Mouse (Mus musculus) embryonic facial prominence, embryonic 12.5 days (tissue): Measurements from ENCODE around the gene Polr2e. TPM values are rescaled to one million over a fixed set of nuclear protein-coding genes. Genes with fewer than 3 reads are reported as not detected.

ENCODE experiments used
- ATAC-seq: fragments of 200-750 bp; cut with Nextera tagmentation; 2 replicates; pipeline ENCODE4 v1.8.0; 2017; ENCODE audit not compliant: insufficient number of reproducible peaks, insufficient read depth, low FRiP score, low TSS enrichment
- H3K27ac ChIP-seq: fragments of 300-500 bp; sonication (generic); 2 replicates; pipeline ENCODE4 v1.5.1; 2016; ENCODE audit warnings: mild to moderate bottlenecking
- H3K27me3 ChIP-seq: fragments of 300-500 bp; sonication (generic); 2 replicates; pipeline ENCODE4 v1.6.1; 2016; ENCODE audit warnings: mild to moderate bottlenecking, moderate library complexity
- H3K36me3 ChIP-seq: fragments of 300-500 bp; sonication (generic); 2 replicates; pipeline ENCODE4 v1.6.1; 2016; ENCODE audit warnings: mild to moderate bottlenecking
- H3K4me1 ChIP-seq: fragments of 300-500 bp; sonication (generic); 2 replicates; pipeline ENCODE4 v1.6.1; 2016
- H3K4me2 ChIP-seq: fragments of 300-500 bp; sonication (generic); replicated peaks from 2 replicates; pipeline ENCODE4 v1.6.1; 2016; ENCODE audit warnings: mild to moderate bottlenecking, moderate library complexity
- H3K4me3 ChIP-seq: fragments of 300-500 bp; sonication (generic); 2 replicates; pipeline ENCODE4 v1.5.1; 2016; ENCODE audit warnings: mild to moderate bottlenecking
- H3K9ac ChIP-seq: fragments of 300-500 bp; sonication (generic); 2 replicates; pipeline ENCODE4 v1.6.1; 2016; ENCODE audit warnings: mild to moderate bottlenecking, moderate library complexity
- H3K9me3 ChIP-seq: fragments of 300-500 bp; sonication (generic); 2 replicates; pipeline ENCODE4 v1.6.1; 2016; ENCODE audit warnings: mild to moderate bottlenecking, moderate library complexity
- WGBS: fragments of 180-500 bp; shearing (Covaris S2); methylation state at CpG from one replicate; pipeline ENCODE4 v1.1.7; 2016; 5-methylcytosine and 5-hydroxymethylcytosine counted together
- polyA plus RNA-seq: library from polyadenylated mRNA; unstranded; fragments of >200 nt; fragmentation: Nextera tagmentation; extraction: Ambion mirVana; gene quantifications from 2 replicates; pipeline ENCODE4 v1.2.1, GENCODE M21; 2016

Gene Polr2e
- polyA plus RNA-seq, 1 experiment from 2014 or later, result 227 TPM

DNA sequence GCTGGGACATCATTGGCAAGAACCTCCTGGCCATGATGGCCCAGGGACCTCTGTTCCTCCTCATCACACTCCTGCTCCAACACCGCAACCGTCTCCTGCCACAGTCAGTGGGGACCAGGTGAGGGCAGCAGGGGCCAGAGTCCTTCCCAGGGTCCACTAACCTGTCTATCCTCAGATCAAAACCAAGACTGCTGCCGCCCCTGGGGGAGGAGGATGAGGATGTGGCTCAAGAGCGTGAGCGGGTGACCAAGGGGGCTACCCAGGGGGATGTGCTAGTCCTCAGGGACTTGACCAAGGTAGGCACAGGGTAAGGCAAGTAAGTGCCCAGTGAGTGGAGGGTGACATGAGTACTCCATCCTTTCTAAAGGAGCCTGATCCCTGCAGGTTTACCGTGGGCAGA is 27.9 kb downstream of the Polr2e start:
- peaks cover 55% of the 10 kb centered on the region for H3K27me3 ChIP-seq
- peaks cover 3% of the 10 kb centered on the region; the same call in 1 of the 2 replicates for H3K36me3 ChIP-seq
- H3K27ac ChIP-seq, result no peak overlapping the region
- 81% methylated on average over 6 of the region's 6 CpGs for WGBS
- no peak for ATAC-seq
- H3K9ac ChIP-seq, result no peak overlapping the region
- no peak overlapping the region for H3K4me3 ChIP-seq
- peaks cover 11% of the 10 kb centered on the region for H3K9me3 ChIP-seq
- no peaks in the 10 kb centered on the region for H3K4me1 ChIP-seq
- no peak overlapping the region for H3K4me2 ChIP-seq

DNA sequence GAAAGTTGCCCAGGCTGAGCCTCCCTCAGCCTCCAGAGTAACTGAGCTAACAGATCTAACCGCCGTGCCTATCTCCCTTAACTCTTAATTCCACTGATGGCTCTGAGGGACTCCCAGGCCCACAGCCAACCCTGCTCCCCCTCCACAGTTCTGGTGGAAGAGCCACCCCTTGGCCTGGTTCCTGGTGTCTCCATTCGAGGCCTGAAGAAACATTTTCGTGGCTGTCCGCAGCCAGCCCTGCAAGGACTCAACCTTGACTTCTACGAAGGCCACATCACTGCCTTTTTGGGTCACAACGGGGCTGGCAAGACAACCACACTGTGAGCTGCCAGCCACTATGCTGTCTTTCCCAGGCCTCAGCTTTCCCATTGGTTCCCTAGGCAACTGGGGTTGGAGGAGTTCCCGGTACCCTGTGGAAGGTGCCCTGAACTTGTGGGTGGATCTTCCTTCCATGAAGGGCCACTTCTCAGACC is 35.3 kb downstream of the Polr2e start:
- H3K27ac ChIP-seq, result no peak overlapping the region
- H3K9me3 ChIP-seq, result no peaks in the 10 kb centered on the region
- peaks cover 31% of the 10 kb centered on the region for H3K27me3 ChIP-seq
- H3K36me3 ChIP-seq, result no peaks in the 10 kb centered on the region
- H3K4me2 ChIP-seq, result no peak overlapping the region
- H3K4me1 ChIP-seq, result peaks cover 12% of the 10 kb centered on the region; the same call in 1 of the 2 replicates
- WGBS, result 90% methylated on average over 8 of the region's 8 CpGs
- ATAC-seq, result no peak
- no peak overlapping the region for H3K9ac ChIP-seq
- H3K4me3 ChIP-seq, result no peak overlapping the region

DNA sequence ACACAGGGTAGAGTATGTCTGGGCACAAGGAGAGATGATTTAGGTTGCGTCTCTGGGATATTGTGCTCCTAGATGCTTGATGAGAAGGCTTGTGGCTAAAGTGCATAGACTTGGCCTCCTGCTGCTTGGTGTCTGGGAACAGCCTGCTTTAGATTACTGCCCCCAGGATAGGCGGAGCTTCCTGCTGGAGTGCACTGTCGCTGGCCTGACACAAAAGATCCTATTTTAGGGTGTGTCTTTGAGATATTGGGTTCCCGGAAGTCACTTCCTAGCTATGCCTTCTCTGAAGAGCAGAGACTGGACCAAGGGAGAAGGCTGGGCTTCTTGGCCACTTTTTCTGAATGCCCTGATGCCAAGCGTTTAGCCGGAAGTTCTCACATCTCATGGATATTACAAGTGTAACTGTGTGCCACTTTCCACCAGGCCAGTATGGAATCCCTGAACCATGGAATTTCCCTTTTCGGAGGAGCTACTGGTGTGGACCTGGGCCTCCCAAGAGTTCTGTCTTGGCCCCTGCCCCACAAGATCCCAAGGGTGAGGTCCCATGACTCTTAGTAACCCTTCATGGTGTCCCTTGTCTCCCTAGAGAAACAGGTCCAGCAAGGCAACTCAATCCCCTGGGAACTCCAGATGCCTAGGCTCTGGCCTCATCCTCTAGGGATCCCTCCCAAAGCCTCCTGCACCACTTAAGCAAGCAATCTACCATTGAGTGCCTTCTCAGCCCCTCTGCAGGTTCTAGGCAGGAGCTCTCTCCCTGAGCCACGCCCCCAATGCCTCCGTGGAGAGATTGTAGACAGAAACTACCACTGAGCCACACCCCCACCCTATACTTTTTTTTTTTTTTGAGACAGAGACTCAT is 36.0 kb downstream of the Polr2e start:
- Histone ChIP-seq H3K4me1 (peaks cover 12% of the 10 kb centered on the region; the same call in 1 of the 2 replicates), H3K27me3 (peaks cover 35% of the 10 kb centered on the region), H3K4me3 (no peak overlapping the region), H3K36me3 (no peaks in the 10 kb centered on the region), H3K9me3 (no peaks in the 10 kb centered on the region), H3K27ac (no peak overlapping the region), H3K4me2 (no peak overlapping the region), H3K9ac (no peak overlapping the region; the same call in 1 of the 2 replicates)
- ATAC-seq, result no peak
- 49% methylated on average over 9 of the region's 9 CpGs for WGBS

DNA sequence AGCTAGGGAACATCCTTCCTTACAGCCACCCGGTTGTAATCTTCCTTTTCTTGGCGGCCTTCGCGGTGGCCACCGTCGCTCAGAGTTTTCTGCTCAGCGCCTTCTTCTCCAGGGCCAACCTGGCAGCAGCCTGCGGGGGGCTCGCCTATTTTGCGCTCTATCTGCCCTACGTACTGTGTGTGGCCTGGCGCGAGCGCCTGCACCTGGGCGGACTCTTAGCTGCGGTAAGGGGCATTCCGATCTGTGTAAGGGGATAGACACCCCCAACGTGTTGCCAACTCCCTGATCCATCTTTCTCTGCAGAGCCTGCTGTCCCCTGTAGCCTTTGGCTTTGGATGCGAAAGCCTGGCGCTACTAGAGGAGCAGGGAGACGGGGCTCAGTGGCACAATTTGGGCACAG is 36.8 kb downstream of the Polr2e start:
- 23% methylated on average over 21 of the region's 21 CpGs for WGBS
- Histone ChIP-seq H3K4me3 (no peak overlapping the region), H3K4me2 (no peak overlapping the region), H3K9ac (peak overlapping the region; percentile 27), H3K27ac (no peak overlapping the region), H3K36me3 (no peaks in the 10 kb centered on the region), H3K9me3 (no peaks in the 10 kb centered on the region), H3K4me1 (peaks cover 17% of the 10 kb centered on the region; the same call in 1 of the 2 replicates), H3K27me3 (peaks cover 42% of the 10 kb centered on the region)
- no peak for ATAC-seq

DNA sequence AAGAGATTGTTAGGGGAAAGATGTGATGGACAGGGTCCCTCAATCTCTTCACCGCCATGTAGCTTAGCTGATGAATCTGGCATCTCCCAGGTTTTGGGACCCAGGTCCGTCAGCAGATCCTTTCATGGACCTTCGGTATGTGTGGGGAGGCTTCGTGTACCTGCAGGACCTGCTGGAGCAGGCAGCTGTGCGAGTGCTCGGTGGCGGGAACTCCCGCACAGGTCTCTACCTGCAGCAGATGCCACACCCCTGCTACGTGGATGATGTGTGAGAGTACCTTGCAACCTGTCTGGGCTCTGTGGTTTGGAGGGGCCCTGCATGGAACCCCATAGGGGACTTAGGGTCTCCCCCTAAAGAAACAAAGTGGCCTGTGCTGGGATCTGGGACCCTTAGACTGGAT is 37.6 kb downstream of the Polr2e start:
- no peak for ATAC-seq
- Histone ChIP-seq H3K36me3 (no peaks in the 10 kb centered on the region), H3K4me3 (no peak overlapping the region), H3K4me2 (no peak overlapping the region), H3K9ac (no peak overlapping the region), H3K9me3 (no peaks in the 10 kb centered on the region), H3K27ac (no peak overlapping the region), H3K4me1 (peaks cover 24% of the 10 kb centered on the region; the same call in 1 of the 2 replicates), H3K27me3 (peaks cover 42% of the 10 kb centered on the region)
- WGBS, result 65% methylated on average over 9 of the region's 9 CpGs

DNA sequence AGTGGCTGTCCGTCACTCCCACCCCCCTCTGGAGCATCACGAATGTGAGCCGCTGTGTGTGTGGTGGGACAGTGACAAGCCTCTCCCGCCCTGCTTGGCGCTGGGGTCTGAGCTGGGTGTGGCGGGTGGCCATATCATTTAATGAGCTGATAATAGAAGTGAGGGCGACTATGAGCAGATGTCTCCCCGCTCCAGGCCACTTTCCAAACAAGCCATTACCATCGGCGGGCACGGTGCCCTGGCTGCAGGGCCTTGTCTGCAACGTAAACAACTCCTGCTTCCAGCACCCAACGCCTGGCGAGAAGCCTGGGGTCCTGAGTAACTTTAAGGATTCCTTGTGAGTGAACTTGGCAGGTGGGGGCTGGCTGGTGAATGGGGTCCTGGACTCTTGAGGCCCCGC is 41.8 kb downstream of the Polr2e start:
- peaks cover 33% of the 10 kb centered on the region for H3K27me3 ChIP-seq
- H3K9me3 ChIP-seq, result no peaks in the 10 kb centered on the region
- peak overlapping the region; percentile 43 for H3K4me3 ChIP-seq
- H3K36me3 ChIP-seq, result peaks cover 22% of the 10 kb centered on the region
- peaks cover 18% of the 10 kb centered on the region; the same call in 1 of the 2 replicates for H3K4me1 ChIP-seq
- H3K27ac ChIP-seq, result no peak overlapping the region
- 4% methylated on average over 15 of the region's 15 CpGs for WGBS
- H3K9ac ChIP-seq, result peak overlapping the region; percentile 6; the same call in 1 of the 2 replicates
- no peak for ATAC-seq
- peak overlapping the region; percentile 77 for H3K4me2 ChIP-seq

DNA sequence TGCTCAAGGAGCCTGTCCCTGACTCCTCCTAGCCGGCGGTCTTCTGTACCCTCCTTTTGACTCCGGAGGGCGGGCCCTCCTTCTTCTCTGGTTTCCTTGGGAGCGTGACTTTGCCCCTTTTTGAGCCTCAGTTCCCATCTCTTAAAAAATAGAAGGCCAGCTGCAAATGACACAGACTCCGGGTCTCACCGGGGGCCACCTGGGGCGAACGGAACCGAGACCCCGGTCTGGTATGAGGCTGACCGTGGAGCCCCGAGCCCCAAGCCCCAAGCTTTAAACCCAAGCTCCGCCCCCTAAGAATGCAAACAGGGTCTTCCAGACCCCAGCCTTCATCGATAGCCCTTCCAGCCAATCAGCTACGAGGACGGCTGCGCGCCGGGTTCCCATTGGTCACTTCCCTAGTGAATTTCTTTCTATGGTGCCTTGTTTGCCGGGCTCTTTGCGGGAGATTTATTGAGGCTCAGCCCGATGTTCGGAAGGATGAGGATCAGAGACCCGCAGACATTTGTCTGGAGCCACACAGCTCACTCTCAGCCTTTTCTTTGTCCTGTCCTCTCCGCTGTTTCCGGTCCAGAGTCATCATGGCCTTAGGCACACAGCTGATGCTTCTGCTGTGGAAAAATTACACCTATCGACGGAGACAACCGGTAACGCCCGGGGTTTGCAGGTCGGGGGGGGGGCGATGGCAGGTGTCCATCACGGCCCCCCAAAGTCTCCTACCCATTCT is 42.4 kb downstream of the Polr2e start:
- peak; percentile 52; the same call in 1 of the 2 replicates for ATAC-seq
- H3K9ac ChIP-seq, result peak overlapping the region; percentile 25

DNA sequence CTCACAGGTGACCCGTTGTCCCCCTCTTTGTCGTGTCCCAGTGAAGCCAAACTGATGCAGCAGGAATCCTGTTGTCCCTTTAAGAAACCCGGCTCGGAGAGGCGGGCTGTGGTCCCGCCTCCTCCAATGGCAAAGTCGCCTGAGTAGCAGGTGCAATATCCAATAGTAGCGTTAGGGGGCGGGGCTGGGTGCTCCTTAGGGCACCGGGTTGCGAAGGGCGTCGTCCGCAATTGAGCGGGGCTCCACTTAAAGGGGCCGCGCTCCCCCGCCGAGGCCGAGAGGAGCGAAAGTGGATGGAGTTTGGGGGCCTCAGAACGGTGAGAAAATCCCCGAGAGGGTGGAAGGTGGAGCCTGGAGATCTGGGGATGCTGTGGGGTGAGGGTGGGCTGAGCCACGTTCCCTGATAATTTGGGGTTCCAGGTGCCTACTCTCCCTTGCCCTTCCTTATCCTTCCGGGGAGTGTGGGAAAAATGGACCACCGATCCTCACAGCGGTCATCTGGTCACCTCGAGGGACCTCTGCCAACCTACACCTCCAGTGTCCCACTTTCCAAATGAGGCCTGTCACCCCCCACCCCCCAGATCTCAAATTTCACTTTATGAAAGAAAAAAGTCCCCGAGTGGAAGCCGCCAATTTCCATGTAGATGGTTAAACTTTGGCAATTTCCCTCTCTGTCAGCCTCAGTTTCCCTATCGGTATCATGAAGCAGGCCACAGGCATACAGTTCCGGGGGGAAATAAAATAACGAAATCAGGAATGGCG is 43.1 kb downstream of the Polr2e start, which contains the start of gene Abca7:
TSS of gene Abca7 (plus strand) at position 223 of the 762 bp plus-strand sequence.
- ATAC-seq, result peak; percentile 82
- Histone ChIP-seq H3K27me3 (peaks cover 20% of the 10 kb centered on the region), H3K4me1 (peaks cover 17% of the 10 kb centered on the region; the same call in 1 of the 2 replicates), H3K4me2 (peak within 1 kb of the TSS; percentile 77), H3K27ac (no peak within 1 kb of the TSS; the same call in 1 of the 2 replicates), H3K36me3 (peaks cover 36% of the 10 kb centered on the region), H3K9me3 (no peaks in the 10 kb centered on the region; the same call in 1 of the 2 replicates), H3K9ac (peak within 1 kb of the TSS; percentile 25; the same call in 1 of the 2 replicates), H3K4me3 (peak within 1 kb of the TSS; percentile 43)
- under 1% methylated on average over 34 of the region's 34 CpGs for WGBS

More for the DNA sequence above, 42.4 kb downstream of the Polr2e start:
- Histone ChIP-seq H3K36me3 (peaks cover 28% of the 10 kb centered on the region), H3K4me2 (peak overlapping the region; percentile 77), H3K27me3 (peaks cover 27% of the 10 kb centered on the region), H3K9me3 (no peaks in the 10 kb centered on the region), H3K4me3 (peak overlapping the region; percentile 43), H3K4me1 (peaks cover 17% of the 10 kb centered on the region; the same call in 1 of the 2 replicates), H3K27ac (no peak overlapping the region)
- WGBS, result under 1% methylated on average over 35 of the region's 35 CpGs

DNA sequence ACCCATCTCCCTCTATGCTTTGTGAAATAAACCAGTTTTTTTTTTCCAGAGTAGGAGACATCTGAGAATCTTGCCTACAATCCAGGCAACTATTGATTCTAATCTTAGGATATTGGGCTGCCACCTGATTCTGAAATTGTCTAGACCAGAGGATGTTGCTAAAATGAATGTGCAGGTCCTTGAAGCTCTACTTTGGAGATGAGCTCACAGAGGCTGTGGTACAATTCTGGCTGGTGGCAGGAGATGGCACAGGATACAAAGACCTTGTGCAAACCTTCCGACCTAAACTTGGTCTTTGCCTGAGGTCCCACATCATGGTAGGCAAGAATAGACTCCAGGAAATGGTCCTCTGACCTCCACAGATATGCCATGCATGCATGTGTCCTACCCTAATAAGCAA is 44.0 kb downstream of the Polr2e start:
- Histone ChIP-seq H3K9ac (no peak overlapping the region), H3K27ac (no peak overlapping the region), H3K9me3 (peaks cover 7% of the 10 kb centered on the region; the same call in 1 of the 2 replicates), H3K4me1 (peaks cover 17% of the 10 kb centered on the region; the same call in 1 of the 2 replicates), H3K27me3 (peaks cover 19% of the 10 kb centered on the region), H3K4me2 (no peak overlapping the region), H3K36me3 (peaks cover 44% of the 10 kb centered on the region), H3K4me3 (no peak overlapping the region)
- WGBS, result 76% methylated on average over 1 of the region's 1 CpGs
- ATAC-seq, result no peak

DNA sequence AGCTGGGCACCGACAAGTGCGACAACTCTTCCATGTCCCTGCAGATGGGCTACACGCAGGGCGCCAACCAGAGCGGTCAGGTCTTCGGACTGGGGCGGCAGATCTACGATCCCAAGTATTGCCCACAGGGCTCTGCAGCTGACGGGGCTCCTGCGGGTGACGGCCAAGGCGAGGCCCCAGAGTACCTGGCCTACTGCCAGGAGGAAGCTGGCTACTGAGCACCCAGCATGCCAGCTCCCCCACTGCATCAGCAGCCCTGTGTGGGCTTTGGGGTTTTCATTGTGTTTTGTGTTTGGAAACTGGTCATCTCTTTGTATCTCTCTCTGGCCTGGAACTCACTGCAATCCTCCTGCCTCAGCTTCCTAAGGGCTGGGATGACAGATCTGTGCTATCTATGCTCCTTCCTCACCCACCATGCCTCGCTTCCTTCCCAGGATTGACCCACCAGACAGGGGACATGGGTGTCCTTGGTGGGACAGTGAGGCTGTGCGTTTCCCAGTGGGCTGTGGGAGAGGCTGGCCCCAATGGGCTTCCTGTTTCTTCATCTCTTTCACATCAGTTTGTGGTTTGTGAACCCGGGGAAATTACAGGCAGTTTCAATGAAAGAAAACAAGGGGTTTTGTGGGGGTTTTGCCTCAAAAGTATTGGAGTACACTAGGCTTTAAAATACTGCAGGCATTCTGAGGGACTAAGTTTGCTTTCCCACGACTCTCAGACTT is 45.0 kb downstream of the Polr2e start:
- ATAC-seq, result no peak
- WGBS, result 89% methylated on average over 16 of the region's 16 CpGs
- peaks cover 44% of the 10 kb centered on the region for H3K36me3 ChIP-seq

More for the DNA sequence above, 45.0 kb downstream of the Polr2e start:
- Histone ChIP-seq H3K4me2 (no peak overlapping the region), H3K4me1 (peaks cover 23% of the 10 kb centered on the region), H3K4me3 (no peak overlapping the region), H3K27me3 (peaks cover 14% of the 10 kb centered on the region), H3K9ac (no peak overlapping the region), H3K27ac (peak overlapping the region; percentile 23; the same call in 1 of the 2 replicates), H3K9me3 (peaks cover 8% of the 10 kb centered on the region; the same call in 1 of the 2 replicates)
